ENCODE assay signal across 24 mouse cellular contexts in genomic region chr16:8663022-8663421, GRCm38 (mm10). TPM values are rescaled to one million over a fixed set of nuclear protein-coding genes. Genes with fewer than 3 reads are reported as not detected.
A peak's percentile ranks its signal among the peaks of the same experiment; 100 is the strongest.
DNase-seq lines count a peak whose midpoint lies in the region; ATAC-seq and TF ChIP-seq lines count a peak whose summit lies in the region.
"Had no signal": no experiment of that assay in that cellular context is flagged by ENCODE, and none has a peak within 500 bp of the region (broad histone marks: within the 10 kb centered on the region; RNA-seq: fewer than 3 reads in every experiment).

No protein-coding gene starts in this region.

- intact Hi-C loops in heart, adult 2 months (cut with DNase I): no loop called here
- intact Hi-C loops in heart, postnatal 14 days (cut with DNase I): no loop called here

- H3K27ac ChIP-seq in heart, adult 2 months: peak overlapping the region; percentile 57
- H3K27ac ChIP-seq in kidney, embryonic 15.5 days: 0 out of 2 replicates have a peak overlapping the region, but pooled peaks have one; percentile 32
- H3K27ac ChIP-seq in kidney, embryonic 14.5 days (ENCODE audit: low read depth, low read length): no peak overlapping the region
- peak overlapping the region; percentile 73 for H3K27ac ChIP-seq in lung, postnatal 0 days (ENCODE audit: low read length)
- H3K27ac ChIP-seq in neural tube, embryonic 14.5 days (ENCODE audit: low read depth, low read length): peak overlapping the region; percentile 23; the same call in 1 of the 2 replicates
- H3K27ac ChIP-seq: forebrain, embryonic 10.5 days; limb, embryonic 15.5 days had no signal

- no peaks in the 10 kb centered on the region for H3K27me3 ChIP-seq in heart, adult 2 months (ENCODE audit: control insufficient read depth, insufficient read depth, low read length)
- H3K27me3 ChIP-seq in kidney, embryonic 15.5 days: no peaks in the 10 kb centered on the region
- H3K27me3 ChIP-seq in kidney, embryonic 14.5 days (ENCODE audit: control insufficient read depth, insufficient read depth, low read length): no peaks in the 10 kb centered on the region
- no peaks in the 10 kb centered on the region for H3K27me3 ChIP-seq in lung, postnatal 0 days (replicated peaks; ENCODE audit: insufficient read depth, low read length)
- no peaks in the 10 kb centered on the region for H3K27me3 ChIP-seq in neural tube, embryonic 14.5 days (ENCODE audit: control insufficient read depth, insufficient read depth, low read length)
- H3K27me3 ChIP-seq: CH12.LX; heart, embryonic 12.5 days; limb, embryonic 15.5 days had no signal

- no peak for TF ChIP-seq CTCF in heart, adult 2 months (IDR thresholded peaks at IDR 0.05)
- TF ChIP-seq CTCF in lung, postnatal 0 days (IDR thresholded peaks at IDR 0.05): no peak
- TF ChIP-seq CTCF in lung, adult 2 months (IDR thresholded peaks at IDR 0.05; ENCODE audit: insufficient read depth, low read length): no peak

- TF ChIP-seq POLR2A in heart, adult 2 months (IDR thresholded peaks at IDR 0.05; ENCODE audit: insufficient read depth, low read depth, low read length): no peak
- TF ChIP-seq POLR2A in lung, adult 2 months (IDR thresholded peaks at IDR 0.05; ENCODE audit: borderline replicate concordance, extremely low read depth, low read depth, low read length): no peak

- peaks cover 29% of the 10 kb centered on the region for H3K4me1 ChIP-seq in heart, adult 2 months (ENCODE audit: control insufficient read depth, insufficient read depth, low read length)
- H3K4me1 ChIP-seq in kidney, embryonic 15.5 days: peaks cover 36% of the 10 kb centered on the region
- peaks cover 8% of the 10 kb centered on the region for H3K4me1 ChIP-seq in kidney, embryonic 14.5 days (ENCODE audit: control insufficient read depth, insufficient read depth, low read length)
- H3K4me1 ChIP-seq in lung, postnatal 0 days (ENCODE audit: insufficient read depth, low read depth, low read length): peaks cover 24% of the 10 kb centered on the region
- peaks cover 30% of the 10 kb centered on the region for H3K4me1 ChIP-seq in lung, adult 2 months (ENCODE audit: control insufficient read depth, insufficient read depth, low read length)
- H3K4me1 ChIP-seq in neural tube, embryonic 14.5 days (ENCODE audit: control insufficient read depth, insufficient read depth, low read length): peaks cover 25% of the 10 kb centered on the region

- DNase-seq in heart, adult 2 months: no peak
- DNase-seq in heart, postnatal 14 days: no peak
- DNase-seq in lung, postnatal 0 days (ENCODE audit: low spot score): peak; percentile 62
- no peak for DNase-seq in lung, adult 2 months
- DNase-seq in left cerebral cortex, adult 18-20 months (ENCODE audit: low spot score in 2 of 2): no peak
- DNase-seq: adrenal gland, postnatal 10 days; cerebellum, adult 2 months; gastrocnemius, postnatal 25 days; retina, postnatal 1 day had no signal

- 27% methylated on average over 1 of the region's 2 CpGs for WGBS in heart, adult 2 months
- 59% methylated on average over 2 of the region's 2 CpGs for WGBS in kidney, embryonic 15.5 days
- whole genome bisulfite sequencing in kidney, embryonic 14.5 days: 87% methylated on average over 2 of the region's 2 CpGs
- WGBS in lung, postnatal 0 days: 44% methylated on average over 2 of the region's 2 CpGs
- WGBS in lung, adult 2 months: 41% methylated on average over 2 of the region's 2 CpGs
- 90% methylated on average over 1 of the region's 2 CpGs for WGBS in neural tube, embryonic 14.5 days

- no peak for ATAC-seq in kidney, embryonic 15.5 days (replicated peaks; ENCODE audit: low FRiP score)
- no peak for ATAC-seq in kidney, embryonic 14.5 days (ENCODE audit: low FRiP score, low TSS enrichment)
- peak; percentile 59 for ATAC-seq in lung, postnatal 0 days
- ATAC-seq in neural tube, embryonic 14.5 days (ENCODE audit: low read depth): no peak
- ATAC-seq: inflammation-experienced regulatory T-cells, adult 6 months had no signal

- no peak for TF ChIP-seq EP300 in heart, adult 2 months (IDR thresholded peaks at IDR 0.05; ENCODE audit: insufficient read depth, low read depth, low read length)
- TF ChIP-seq EP300 in lung, postnatal 0 days (IDR thresholded peaks at IDR 0.05): peak; percentile 91

- H3K4me2 ChIP-seq in kidney, embryonic 15.5 days: no peak overlapping the region
- H3K4me2 ChIP-seq in kidney, embryonic 14.5 days (replicated peaks; ENCODE audit: low read depth, low read length): no peak overlapping the region
- no peak overlapping the region for H3K4me2 ChIP-seq in lung, postnatal 0 days (replicated peaks; ENCODE audit: low read depth, low read length)
- no peak overlapping the region for H3K4me2 ChIP-seq in neural tube, embryonic 14.5 days (ENCODE audit: low read depth, low read length)
- H3K4me2 ChIP-seq: heart, embryonic 12.5 days; limb, embryonic 15.5 days had no signal

- no peak overlapping the region for H3K4me3 ChIP-seq in heart, adult 2 months
- H3K4me3 ChIP-seq in kidney, embryonic 15.5 days (replicated peaks): no peak overlapping the region
- H3K4me3 ChIP-seq in kidney, embryonic 14.5 days (ENCODE audit: low read length): no peak overlapping the region
- H3K4me3 ChIP-seq in lung, postnatal 0 days (ENCODE audit: low read depth, low read length): no peak overlapping the region
- H3K4me3 ChIP-seq in lung, adult 2 months (replicated peaks; ENCODE audit: extremely low read depth, low read depth, low read length): no peak overlapping the region
- no peak overlapping the region for H3K4me3 ChIP-seq in neural tube, embryonic 14.5 days (ENCODE audit: low read depth, low read length)
- H3K4me3 ChIP-seq: forebrain, embryonic 10.5 days; heart, embryonic 12.5 days; limb, embryonic 15.5 days had no signal

- H3K36me3 ChIP-seq in heart, adult 2 months (ENCODE audit: control insufficient read depth, insufficient read depth, low read length): peaks cover 2% of the 10 kb centered on the region; the same call in 1 of the 2 replicates
- H3K36me3 ChIP-seq in kidney, embryonic 15.5 days: peaks cover 52% of the 10 kb centered on the region
- peaks cover 33% of the 10 kb centered on the region for H3K36me3 ChIP-seq in kidney, embryonic 14.5 days (ENCODE audit: control insufficient read depth, insufficient read depth, low read length)
- 0 out of 2 replicates have a peak, but pooled peaks cover under 1% of the 10 kb centered on the region for H3K36me3 ChIP-seq in lung, postnatal 0 days (ENCODE audit: insufficient read depth, low read length)
- H3K36me3 ChIP-seq in neural tube, embryonic 14.5 days (ENCODE audit: control insufficient read depth, insufficient read depth, low read length): peaks cover 31% of the 10 kb centered on the region; the same call in 1 of the 2 replicates

- no peak overlapping the region for H3K9ac ChIP-seq in heart, adult 2 months (ENCODE audit: low read depth, low read length)
- no peak overlapping the region for H3K9ac ChIP-seq in kidney, embryonic 15.5 days
- no peak overlapping the region for H3K9ac ChIP-seq in kidney, embryonic 14.5 days (ENCODE audit: low read depth, low read length)
- H3K9ac ChIP-seq in lung, postnatal 0 days (replicated peaks; ENCODE audit: low read depth): no peak overlapping the region
- no peak overlapping the region for H3K9ac ChIP-seq in neural tube, embryonic 14.5 days (replicated peaks; ENCODE audit: low read depth, low read length)
- H3K9ac ChIP-seq: limb, embryonic 15.5 days had no signal

- H3K79me2 ChIP-seq in heart, adult 2 months (replicated peaks; ENCODE audit: control insufficient read depth, insufficient read depth, low read length): no peaks in the 10 kb centered on the region

- H3K9me3 ChIP-seq in kidney, embryonic 15.5 days (replicated peaks): no peaks in the 10 kb centered on the region
- no peaks in the 10 kb centered on the region for H3K9me3 ChIP-seq in kidney, embryonic 14.5 days (ENCODE audit: control insufficient read depth, low read length)
- H3K9me3 ChIP-seq in lung, postnatal 0 days (ENCODE audit: low read length): no peaks in the 10 kb centered on the region
- no peaks in the 10 kb centered on the region for H3K9me3 ChIP-seq in neural tube, embryonic 14.5 days (ENCODE audit: control insufficient read depth, low read length)
- H3K9me3 ChIP-seq: forebrain, embryonic 10.5 days; heart, embryonic 12.5 days; limb, embryonic 15.5 days had no signal

RNA-seq across cellular contexts. Expression of gene Carhsp1, which starts 8.9 kb away (rescaled TPM):
- total RNA-seq in heart, adult 2 months (2021): 10 to 100 TPM; 15.2 to 18.3 TPM
- 27.1 and 30.5 TPM in 2 replicates for polyA plus RNA-seq in heart, adult 2 months (2012; rRNA removed)
- total RNA-seq in heart, postnatal 14 days (2021): 10 to 100 TPM; 23.7 to 24.9 TPM
- polyA plus RNA-seq in kidney, embryonic 15.5 days (2015; fragmentation: Nextera tagmentation; extraction: Ambion mirVana): 76.8 and 80.8 TPM in 2 replicates
- polyA plus RNA-seq in kidney, embryonic 14.5 days (2014; fragmentation: Nextera tagmentation; extraction: Ambion mirVana): 23.1 and 45.2 TPM in 2 replicates
- 86.9 and 97.1 TPM in 2 replicates for polyA plus RNA-seq in lung, postnatal 0 days (2015; fragmentation: Nextera tagmentation; extraction: Ambion mirVana)
- 89.5 and 94.0 TPM in 2 replicates for polyA plus RNA-seq in lung, adult 2 months (2012; rRNA removed)
- 58.5 and 73.7 TPM in 2 replicates for polyA plus RNA-seq in neural tube, embryonic 14.5 days (2014; fragmentation: Nextera tagmentation; extraction: Ambion mirVana)
- total RNA-seq in left cerebral cortex, adult 18-20 months (2021): 10 to 100 TPM; 13.0 to 19.1 TPM

RNA-seq across cellular contexts. Expression of gene Gm5767, which starts 17.5 kb away (rescaled TPM):
- not detected for total RNA-seq in heart, adult 2 months (2021)
- 0.39 TPM in 1 of 2 replicates, not detected in the other for polyA plus RNA-seq in heart, adult 2 months (2012; rRNA removed)
- not detected for total RNA-seq in heart, postnatal 14 days (2021)
- not detected in 2 replicates for polyA plus RNA-seq in kidney, embryonic 15.5 days (2015; fragmentation: Nextera tagmentation; extraction: Ambion mirVana)
- not detected in 2 replicates for polyA plus RNA-seq in kidney, embryonic 14.5 days (2014; fragmentation: Nextera tagmentation; extraction: Ambion mirVana)
- not detected in 2 replicates for polyA plus RNA-seq in lung, postnatal 0 days (2015; fragmentation: Nextera tagmentation; extraction: Ambion mirVana)
- polyA plus RNA-seq in lung, adult 2 months (2012; rRNA removed): 0.23 TPM in 1 of 2 replicates, not detected in the other
- polyA plus RNA-seq in neural tube, embryonic 14.5 days (2014; fragmentation: Nextera tagmentation; extraction: Ambion mirVana): not detected in 2 replicates
- total RNA-seq in left cerebral cortex, adult 18-20 months (2021): not detected
- total RNA-seq: adrenal gland, postnatal 10 days; CH12.LX; gastrocnemius, postnatal 25 days; left cerebral cortex, postnatal 14 days; megakaryocyte, adult 5-6 weeks; neutrophil, adult 5-6 weeks had no signal
- polyA plus RNA-seq: cerebellum, adult 2 months; embryonic facial prominence, embryonic 14.5 days; frontal cortex, adult 2 months; heart, embryonic 12.5 days; inflammation-experienced regulatory T-cells, adult 6 months; small intestine, adult 2 months; stomach, embryonic 14.5 days had no signal

RNA-seq across cellular contexts. Expression of gene Tmem186, which starts 25.5 kb away (rescaled TPM):
- 10 to 100 TPM; 17.2 to 19.1 TPM for total RNA-seq in heart, adult 2 months (2021)
- 13.7 and 20.0 TPM in 2 replicates for polyA plus RNA-seq in heart, adult 2 months (2012; rRNA removed)
- 10 to 100 TPM; 15.5 to 15.6 TPM for total RNA-seq in heart, postnatal 14 days (2021)
- 19.8 and 20.9 TPM in 2 replicates for polyA plus RNA-seq in kidney, embryonic 15.5 days (2015; fragmentation: Nextera tagmentation; extraction: Ambion mirVana)
- polyA plus RNA-seq in kidney, embryonic 14.5 days (2014; fragmentation: Nextera tagmentation; extraction: Ambion mirVana): 11.0 and 13.7 TPM in 2 replicates
- 8.2 and 8.7 TPM in 2 replicates for polyA plus RNA-seq in lung, postnatal 0 days (2015; fragmentation: Nextera tagmentation; extraction: Ambion mirVana)
- polyA plus RNA-seq in lung, adult 2 months (2012; rRNA removed): 7.7 and 8.2 TPM in 2 replicates
- 13.8 and 17.7 TPM in 2 replicates for polyA plus RNA-seq in neural tube, embryonic 14.5 days (2014; fragmentation: Nextera tagmentation; extraction: Ambion mirVana)
- 10 to 100 TPM; 12.4 to 12.7 TPM for total RNA-seq in left cerebral cortex, adult 18-20 months (2021)

RNA-seq across cellular contexts. Expression of gene Pmm2, which starts 25.5 kb away (rescaled TPM):
- 10 to 100 TPM; 28.8 to 29.1 TPM for total RNA-seq in heart, adult 2 months (2021)
- polyA plus RNA-seq in heart, adult 2 months (2012; rRNA removed): 38.8 and 50.2 TPM in 2 replicates
- total RNA-seq in heart, postnatal 14 days (2021): 10 to 100 TPM; 30.0 to 32.2 TPM
- polyA plus RNA-seq in kidney, embryonic 15.5 days (2015; fragmentation: Nextera tagmentation; extraction: Ambion mirVana): 54.1 and 56.4 TPM in 2 replicates
- 44.5 and 59.4 TPM in 2 replicates for polyA plus RNA-seq in kidney, embryonic 14.5 days (2014; fragmentation: Nextera tagmentation; extraction: Ambion mirVana)
- polyA plus RNA-seq in lung, postnatal 0 days (2015; fragmentation: Nextera tagmentation; extraction: Ambion mirVana): 38.0 and 40.2 TPM in 2 replicates
- 47.8 and 55.4 TPM in 2 replicates for polyA plus RNA-seq in lung, adult 2 months (2012; rRNA removed)
- polyA plus RNA-seq in neural tube, embryonic 14.5 days (2014; fragmentation: Nextera tagmentation; extraction: Ambion mirVana): 38.7 and 39.4 TPM in 2 replicates
- total RNA-seq in left cerebral cortex, adult 18-20 months (2021): 10 to 100 TPM; 26.0 to 28.9 TPM
